Mouse (Mus musculus) lung, postnatal 10 days (tissue): ENCODE data around the gene Nphs2.
A peak's percentile ranks its signal among the peaks of the same experiment; 100 is the strongest.
"Not testable (repeated sequence)": the region's sequence is repeated elsewhere in the genome, so short reads cannot be mapped to it uniquely, and the experiment has no call there.

ENCODE experiments used
- DNase-seq: peaks from one replicate; pipeline ENCODE4 v3.0.0; 2021

Gene Nphs2

GRCm38 (mm10) chr1:156310630-156311029 lies at the start of gene Nphs2:
Nphs2 (plus strand) TSS chr1:156310727.
- peak; percentile 7 for DNase-seq

- peak; percentile 69 for DNase-seq
Measured at GRCm38 (mm10) chr1:156263352-156263751, 47.2 kb upstream of the Nphs2 start.

GRCm38 (mm10) chr1:156263946-156264345 lies 46.6 kb upstream of the Nphs2 start:
- no peak for DNase-seq

GRCm38 (mm10) chr1:156268546-156268945 lies 42.0 kb upstream of the Nphs2 start:
- not testable (repeated sequence) for DNase-seq

DNA sequence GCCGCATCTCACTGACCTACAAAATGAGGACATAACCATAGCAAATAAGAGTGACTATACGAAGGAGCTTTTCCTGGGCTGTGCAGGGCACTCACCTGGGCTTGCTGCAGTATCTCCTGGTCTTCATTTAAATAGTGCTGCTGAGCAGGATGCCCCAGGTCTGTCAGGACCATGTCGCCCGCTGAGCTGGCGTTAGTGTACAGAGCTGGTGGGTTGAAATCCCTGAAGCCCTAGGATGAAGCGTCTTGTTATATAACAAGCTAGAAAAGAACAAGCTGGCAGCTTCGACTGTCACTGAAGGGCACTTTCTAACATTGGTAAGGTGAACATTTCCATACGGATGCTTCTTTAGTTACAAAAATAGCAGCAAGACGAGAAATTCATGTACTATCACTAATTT lies 40.1 kb upstream of the Nphs2 start:
- DNase-seq = no peak

GRCm38 (mm10) chr1:156271654-156272053 lies 38.9 kb upstream of the Nphs2 start:
- no peak for DNase-seq

DNA sequence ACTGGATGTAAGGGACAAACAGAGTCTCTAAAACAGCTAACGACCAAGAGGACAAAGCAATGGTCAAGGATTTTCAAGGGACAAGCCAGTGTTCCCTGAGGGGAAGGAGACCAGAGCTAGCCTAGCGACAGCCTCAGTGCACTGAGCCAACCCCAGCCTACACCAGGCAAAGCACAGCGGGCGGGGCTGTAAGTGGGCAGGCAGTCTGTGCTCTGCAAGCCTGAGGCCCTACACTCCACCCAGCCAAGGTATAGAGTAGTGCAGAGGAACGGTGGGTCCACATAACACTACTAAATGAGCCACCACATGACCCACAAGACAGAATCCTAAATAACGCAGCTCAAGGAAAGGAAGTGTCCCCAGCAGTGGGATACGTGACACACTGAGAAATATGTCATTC lies 36.9 kb upstream of the Nphs2 start:
- DNase-seq = no peak

DNA sequence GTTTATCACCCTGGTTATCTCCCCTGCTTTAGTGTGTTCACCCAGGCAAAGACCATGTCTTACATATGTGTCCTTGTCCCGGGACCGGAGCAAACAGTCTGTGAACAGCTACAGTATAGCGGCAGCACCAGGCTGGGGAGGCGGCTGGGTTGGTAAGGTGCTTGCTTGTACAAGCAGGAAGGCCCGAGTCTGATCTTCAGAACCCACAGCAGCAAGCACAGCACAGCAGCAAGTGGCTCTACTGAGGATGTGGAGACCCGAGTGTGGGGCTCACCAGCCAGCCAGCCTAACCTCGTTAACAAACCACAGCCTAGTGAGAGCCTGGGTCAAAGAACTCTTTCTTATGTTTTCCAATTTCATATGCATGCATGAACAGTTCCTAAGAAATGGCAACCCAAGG lies 30.4 kb upstream of the Nphs2 start:
- DNase-seq = no peak

DNA sequence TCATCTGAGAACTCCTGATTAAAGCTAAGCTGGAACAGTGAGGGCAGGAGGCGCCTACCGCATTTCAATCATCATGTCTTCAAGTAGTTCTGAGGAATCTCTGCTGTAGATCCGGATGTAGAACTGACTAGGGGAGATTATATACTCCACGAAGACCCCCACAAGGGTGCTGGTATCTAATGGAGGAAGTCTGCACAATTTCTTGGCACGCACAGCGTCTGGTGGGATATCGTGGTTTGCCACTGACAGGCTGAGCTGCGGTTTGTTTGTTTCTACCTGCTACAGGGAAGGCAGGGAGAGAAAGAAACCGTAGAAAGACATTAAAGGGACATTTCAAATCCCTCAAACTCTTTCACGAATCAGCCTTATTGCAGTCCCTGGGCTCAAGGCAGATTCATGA lies 26.3 kb upstream of the Nphs2 start:
- DNase-seq = no peak

DNA sequence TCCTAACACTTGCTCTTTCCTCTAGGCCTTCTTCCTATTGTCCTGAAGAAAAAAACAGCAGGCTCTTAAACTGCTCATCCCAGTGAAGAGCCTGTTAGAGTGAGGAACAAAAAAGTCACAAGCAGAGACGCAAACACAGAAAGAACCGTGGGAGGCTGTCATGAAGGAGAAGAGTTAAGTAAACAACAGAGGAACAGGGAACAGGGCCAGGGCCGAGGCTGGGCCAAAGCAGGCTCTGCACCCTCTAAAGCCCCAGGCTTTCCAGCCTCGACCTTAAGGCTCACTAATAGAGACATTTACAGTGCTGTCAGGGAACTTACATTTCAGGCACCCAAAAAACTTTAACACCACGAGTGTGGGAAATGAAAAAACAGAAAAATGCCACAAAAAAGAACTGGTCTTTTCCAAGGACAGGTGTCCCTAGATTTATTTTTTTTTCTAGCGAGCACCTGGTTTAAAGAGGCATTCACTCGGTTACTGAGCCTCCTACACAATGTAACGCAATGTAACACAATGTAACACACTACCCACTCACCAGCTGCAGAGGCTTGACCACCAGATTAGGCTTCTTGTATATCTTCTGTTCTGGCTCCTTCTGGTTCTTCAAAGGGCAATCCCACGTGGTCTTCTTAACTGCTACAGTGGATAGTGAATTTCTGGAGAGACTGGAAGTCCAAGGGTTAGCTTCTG lies 25.5 kb upstream of the Nphs2 start:
- DNase-seq = peak; percentile 29

DNA sequence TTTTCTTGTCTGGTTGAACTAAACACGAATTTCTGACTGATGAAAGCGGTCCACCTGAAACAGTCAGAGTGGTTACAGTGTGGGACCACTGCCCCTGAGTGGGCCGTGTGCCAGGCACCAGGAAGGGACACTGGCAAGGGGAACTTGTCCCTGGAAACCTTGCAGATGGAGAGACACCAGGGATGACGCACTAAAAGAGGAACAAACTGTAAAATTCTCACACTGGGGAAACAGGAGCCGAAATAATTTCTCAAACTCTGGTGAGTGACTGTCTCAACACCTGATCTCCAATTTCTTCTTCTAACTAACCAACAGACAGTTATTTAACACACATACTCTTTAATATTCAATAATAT lies 25.0 kb upstream of the Nphs2 start:
- no peak for DNase-seq

- DNase-seq = no peak
Measured at GRCm38 (mm10) chr1:156288556-156289221, 21.8 kb upstream of the Nphs2 start.

DNA sequence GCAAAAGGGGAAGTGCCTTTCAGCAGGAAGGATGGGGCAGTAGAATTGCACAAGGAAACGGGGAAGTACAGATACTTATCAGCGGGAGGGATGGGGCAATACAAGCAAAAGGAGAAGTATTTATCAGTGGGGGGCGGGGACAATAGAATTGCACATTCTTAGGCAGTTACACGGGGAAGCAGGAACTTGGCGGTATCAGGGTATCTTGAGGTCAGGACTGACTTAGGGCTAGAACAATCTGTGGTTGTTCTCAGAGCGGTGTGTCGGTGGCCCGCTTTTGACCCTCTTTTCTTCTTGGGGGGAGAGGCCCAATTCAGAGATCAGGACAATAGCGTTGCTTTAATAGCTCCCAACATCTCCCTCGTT lies 21.3 kb upstream of the Nphs2 start:
- DNase-seq = not testable (repeated sequence)

GRCm38 (mm10) chr1:156290016-156290415 lies 20.5 kb upstream of the Nphs2 start:
- no peak for DNase-seq

GRCm38 (mm10) chr1:156302911-156303749 lies 7.4 kb upstream of the Nphs2 start, which contains the start of gene Tdrd5:
Tdrd5 (minus strand) TSS chr1:156303664.
- DNase-seq = peak; percentile 14

GRCm38 (mm10) chr1:156308595-156308994 lies 1.9 kb upstream of the Nphs2 start:
- DNase-seq = no peak

DNA sequence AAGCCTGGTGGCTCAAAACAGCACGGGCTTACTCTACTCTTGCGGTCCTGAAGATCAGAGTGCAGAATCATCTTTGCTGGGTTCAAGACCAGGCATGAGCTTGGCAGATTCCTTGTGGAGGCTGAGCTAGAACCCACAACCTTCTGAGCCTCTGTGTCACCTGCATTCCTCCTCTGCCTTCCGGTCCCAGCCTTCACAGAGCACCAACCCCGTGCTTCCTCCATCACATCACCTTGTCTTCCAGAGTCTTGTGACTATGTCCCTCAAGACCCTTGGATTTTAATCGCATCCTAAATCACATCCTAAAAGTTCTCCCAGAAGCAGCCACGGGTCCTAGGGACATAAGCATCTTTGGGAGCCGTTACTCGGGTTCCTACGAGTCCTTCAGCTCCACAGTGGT lies 12.6 kb downstream of the Nphs2 start:
- no peak for DNase-seq

DNA sequence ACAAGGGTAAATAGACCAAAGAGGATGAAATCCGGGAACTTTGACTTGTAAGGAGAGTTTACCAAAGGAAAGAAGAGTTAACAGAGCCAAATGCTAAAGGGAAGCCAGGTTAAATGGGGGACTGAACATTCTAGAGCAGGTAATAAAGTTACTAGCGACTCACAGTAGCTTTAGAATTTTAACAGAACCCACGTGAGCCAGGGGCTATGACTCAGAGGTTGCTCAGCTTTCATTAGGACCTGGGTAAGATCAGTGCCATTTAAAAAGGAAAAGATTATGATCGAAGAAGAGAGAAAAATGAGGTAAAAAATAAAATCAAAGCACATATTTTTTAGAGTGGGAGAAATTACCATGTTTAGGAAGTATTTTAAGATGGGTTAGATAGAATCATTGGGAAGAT lies 30.3 kb downstream of the Nphs2 start:
- DNase-seq = no peak

DNA sequence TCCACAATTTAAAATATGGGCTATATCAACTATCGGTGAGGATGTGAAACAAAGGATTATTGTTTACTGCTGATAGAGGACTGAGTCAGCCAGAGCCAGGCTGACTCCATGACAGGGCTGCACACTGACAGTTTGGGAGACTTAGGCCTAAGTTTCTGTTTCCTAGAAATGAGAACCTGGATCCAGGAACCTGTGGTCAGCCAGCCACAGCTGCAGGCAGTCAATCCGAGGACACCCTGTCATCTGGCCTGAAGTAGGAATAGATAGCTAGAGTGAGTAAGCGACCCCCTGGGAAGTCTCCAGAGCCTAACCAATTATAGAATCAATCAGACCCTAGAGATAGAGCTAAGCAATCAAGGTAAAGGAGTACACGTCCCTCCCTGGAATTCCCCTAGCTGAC lies 33.9 kb downstream of the Nphs2 start:
- no peak for DNase-seq

GRCm38 (mm10) chr1:156345633-156346032 lies 35.1 kb downstream of the Nphs2 start:
- DNase-seq = no peak

- DNase-seq = no peak
Measured at GRCm38 (mm10) chr1:156349031-156349430, 38.5 kb downstream of the Nphs2 start.

DNA sequence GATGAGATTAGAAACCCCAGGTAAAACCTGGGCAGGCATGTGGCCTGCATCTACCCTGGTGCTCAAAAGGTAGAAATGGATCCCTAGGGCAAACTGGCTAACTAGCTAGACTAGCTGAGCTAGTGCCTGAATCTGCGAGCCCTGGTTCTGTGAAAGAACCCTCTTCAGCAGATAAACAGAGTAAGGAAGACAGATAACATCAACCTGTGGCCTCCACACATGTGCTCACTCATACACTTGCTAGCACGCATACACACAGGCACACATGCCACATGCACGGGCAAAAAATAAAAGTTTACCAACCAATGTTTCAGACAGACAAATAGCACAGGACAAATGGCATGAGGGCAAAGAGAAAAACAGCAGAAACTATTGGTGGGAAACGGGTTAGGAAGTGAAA lies 39.9 kb downstream of the Nphs2 start:
- DNase-seq = no peak

DNA sequence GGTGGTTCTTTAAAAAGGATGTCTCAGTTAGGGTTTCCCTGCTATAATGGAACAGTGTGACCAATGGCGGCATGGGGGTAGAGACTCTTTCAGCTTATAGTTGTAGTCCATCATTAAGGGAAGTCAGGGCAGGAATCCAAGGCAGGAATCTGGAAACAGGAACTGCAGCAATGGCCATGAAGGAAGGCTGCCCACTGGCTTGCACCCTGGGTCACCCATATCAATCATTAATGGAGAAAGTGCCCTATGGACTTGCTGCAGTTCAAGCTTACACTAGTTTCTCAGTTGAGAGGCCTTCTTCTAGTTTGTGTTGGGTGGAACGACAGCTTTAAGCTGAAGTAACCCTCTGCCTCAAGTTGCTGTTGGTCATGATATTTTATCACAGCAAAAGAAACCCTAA lies 41.9 kb downstream of the Nphs2 start:
- no peak for DNase-seq

DNA sequence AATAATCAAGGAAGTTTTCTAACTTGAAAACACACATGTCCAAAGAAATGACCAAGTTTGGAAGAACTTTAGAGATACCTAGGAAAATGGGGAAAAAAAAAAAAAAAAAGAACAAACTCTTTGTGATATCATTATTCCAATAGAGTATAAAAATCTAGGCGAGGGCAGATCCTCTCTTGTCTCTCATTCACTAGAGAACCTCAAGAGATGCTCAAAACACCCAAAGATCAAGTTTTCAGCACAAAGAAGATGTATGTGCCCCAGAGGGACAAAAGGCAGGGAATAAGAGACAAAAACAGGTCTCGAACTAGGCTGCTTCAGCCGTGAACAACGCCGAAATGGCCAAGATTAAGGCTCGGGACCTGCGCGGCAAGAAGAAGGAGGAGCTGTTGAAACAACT lies 55.2 kb downstream of the Nphs2 start, which contains the start of gene Gm2000:
Gm2000 (plus strand) TSS at position 301 of the 400 bp plus-strand sequence.
- DNase-seq = no peak
